Mouse (Mus musculus) T-helper 2 cell (primary cell): Measurements from ENCODE around the gene Rnf225.

Experiments
- in situ Hi-C: fragments of 300-600 bp; cut with MboI, MseI; formaldehyde crosslinking; loops from one replicate; pipeline ENCODE4 v1.15.1; 2025; ENCODE audit warnings: high pct_unique_total_duplicates

Gene Rnf225

GRCm38 (mm10) chr7:12927191-12927680 lies at the start of gene Rnf225:
TSS of gene Rnf225 (plus strand) at chr7:12927416.
- in situ Hi-C loops = no loop called here

- in situ Hi-C loops = loop anchor here (10.0 to 25.0 kb wide), 2 partner anchors 393 to 395 kb away; partner anchors contain the start of genes Lig1, Zfp606 and Zswim9
Measured at GRCm38 (mm10) chr7:12880036-12880435, 47.2 kb upstream of the Rnf225 start.

- in situ Hi-C loops = loop anchor here (10.0 to 25.0 kb wide), 2 partner anchors 393 to 394 kb away; partner anchors contain the start of genes Lig1, Zfp606 and Zswim9
Measured at GRCm38 (mm10) chr7:12880497-12880896, 46.7 kb upstream of the Rnf225 start.

DNA sequence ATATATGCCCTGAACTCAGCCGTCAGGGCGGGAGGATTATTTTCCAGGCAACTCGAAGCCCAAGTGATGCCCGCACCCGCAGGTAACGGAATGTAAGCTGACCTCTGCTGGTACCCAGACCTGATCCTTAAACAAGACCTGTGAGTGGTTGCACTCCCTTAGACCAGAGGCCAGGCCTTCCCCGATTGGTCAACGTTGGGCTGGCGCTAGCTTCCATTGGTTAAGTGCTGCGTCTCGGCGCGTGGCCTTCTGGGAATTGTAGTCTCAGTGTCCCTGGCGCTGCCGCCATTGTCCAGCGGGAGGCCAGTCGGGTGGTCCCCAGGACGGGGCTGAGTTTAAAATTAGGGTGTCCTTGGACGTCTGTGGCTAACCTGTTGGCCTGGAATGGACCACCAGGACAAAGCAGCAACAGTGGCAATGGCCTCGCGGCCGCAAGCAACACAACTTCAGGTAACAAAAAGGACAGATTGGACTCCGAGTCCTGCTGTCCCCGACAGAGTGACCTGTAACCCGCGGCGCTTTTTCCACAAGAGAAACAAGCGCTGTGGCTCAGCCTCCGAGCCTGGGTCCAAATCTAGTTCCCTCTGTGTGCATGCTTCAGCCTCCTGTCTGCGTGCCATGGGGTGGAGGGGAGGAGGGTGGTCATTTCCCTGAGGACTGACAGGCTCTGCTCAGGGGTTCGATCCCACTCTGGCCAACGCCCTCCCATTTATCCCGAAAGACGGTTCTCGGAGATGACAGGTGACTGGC lies 46.1 kb upstream of the Rnf225 start, which contains the start of gene Zfp128:
Zfp128 (plus strand) TSS at position 267 of the 750 bp plus-strand sequence.
- in situ Hi-C loops = loop anchor here (10.0 to 25.0 kb wide), 2 partner anchors 394 kb away; partner anchors contain the start of genes Lig1, Zfp606 and Zswim9

DNA sequence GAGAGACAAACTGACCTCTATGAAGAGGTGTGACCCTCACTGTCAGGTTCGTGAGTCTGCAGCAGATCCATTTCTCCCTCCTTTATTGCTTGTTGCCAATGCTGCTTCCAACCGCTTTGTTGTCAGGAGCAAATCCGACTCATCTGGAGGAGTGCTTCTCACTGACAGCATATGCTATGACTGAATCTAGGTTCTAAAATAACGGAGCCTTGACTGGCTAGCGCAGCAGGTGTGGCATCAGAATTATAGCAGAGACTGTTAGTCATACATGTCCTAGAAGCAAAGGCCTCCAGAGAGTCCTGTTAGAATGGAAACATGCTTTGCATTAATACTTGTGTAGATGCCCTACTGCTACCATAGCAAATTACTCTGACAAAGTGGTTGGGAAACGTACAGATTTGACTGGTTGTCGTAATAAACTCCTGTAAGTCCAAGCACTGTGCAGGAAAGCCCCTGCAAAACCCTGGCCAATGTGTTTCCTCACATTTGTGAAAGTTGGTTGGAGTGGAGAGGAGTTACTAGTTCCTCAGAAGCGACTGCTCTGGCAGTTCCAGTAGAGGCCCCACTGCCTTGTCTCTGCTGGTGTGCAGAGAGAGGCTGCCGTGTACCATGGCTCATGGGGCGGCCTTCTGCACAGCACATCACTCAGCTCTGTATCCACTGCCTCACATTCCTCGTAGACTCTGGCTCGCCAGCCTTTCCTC lies 40.5 kb upstream of the Rnf225 start:
- in situ Hi-C loops = loop anchor here (10.0 to 25.0 kb wide), 2 partner anchors 388 to 399 kb away; partner anchors contain the start of genes Lig1, Zfp606 and Zswim9

GRCm38 (mm10) chr7:12887585-12887984 lies 39.6 kb upstream of the Rnf225 start:
- in situ Hi-C loops = loop anchor here (10.0 to 25.0 kb wide), 2 partner anchors 387 to 400 kb away; partner anchors contain the start of genes Lig1, Zfp606 and Zswim9

DNA sequence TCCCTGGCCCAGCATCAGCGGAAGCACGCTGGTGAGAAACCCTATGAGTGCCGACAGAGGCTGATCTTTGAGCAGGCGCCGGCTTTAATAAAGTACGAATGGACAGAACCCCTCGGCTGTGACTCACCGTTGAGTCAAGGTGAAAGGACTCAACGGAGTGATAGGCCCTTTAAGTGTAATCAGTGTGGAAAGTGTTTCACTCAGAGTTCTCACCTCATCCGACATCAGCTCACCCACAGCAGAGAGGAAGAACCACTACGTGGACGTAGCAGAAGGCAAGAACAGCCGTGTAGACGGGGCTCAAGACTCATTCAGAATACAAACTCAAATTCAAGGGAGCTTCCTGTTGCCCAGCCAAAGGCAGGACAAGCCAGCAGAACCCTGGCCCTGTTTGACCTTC lies 36.3 kb upstream of the Rnf225 start:
- in situ Hi-C loops = loop anchor here (25.0 kb wide), 1 partner anchor 404 kb away; the partner anchor contains the start of gene Zfp606

- in situ Hi-C loops = loop anchor here (25.0 kb wide), 1 partner anchor 404 kb away; the partner anchor contains the start of gene Zfp606
Measured at GRCm38 (mm10) chr7:12891334-12891733, 35.9 kb upstream of the Rnf225 start.

DNA sequence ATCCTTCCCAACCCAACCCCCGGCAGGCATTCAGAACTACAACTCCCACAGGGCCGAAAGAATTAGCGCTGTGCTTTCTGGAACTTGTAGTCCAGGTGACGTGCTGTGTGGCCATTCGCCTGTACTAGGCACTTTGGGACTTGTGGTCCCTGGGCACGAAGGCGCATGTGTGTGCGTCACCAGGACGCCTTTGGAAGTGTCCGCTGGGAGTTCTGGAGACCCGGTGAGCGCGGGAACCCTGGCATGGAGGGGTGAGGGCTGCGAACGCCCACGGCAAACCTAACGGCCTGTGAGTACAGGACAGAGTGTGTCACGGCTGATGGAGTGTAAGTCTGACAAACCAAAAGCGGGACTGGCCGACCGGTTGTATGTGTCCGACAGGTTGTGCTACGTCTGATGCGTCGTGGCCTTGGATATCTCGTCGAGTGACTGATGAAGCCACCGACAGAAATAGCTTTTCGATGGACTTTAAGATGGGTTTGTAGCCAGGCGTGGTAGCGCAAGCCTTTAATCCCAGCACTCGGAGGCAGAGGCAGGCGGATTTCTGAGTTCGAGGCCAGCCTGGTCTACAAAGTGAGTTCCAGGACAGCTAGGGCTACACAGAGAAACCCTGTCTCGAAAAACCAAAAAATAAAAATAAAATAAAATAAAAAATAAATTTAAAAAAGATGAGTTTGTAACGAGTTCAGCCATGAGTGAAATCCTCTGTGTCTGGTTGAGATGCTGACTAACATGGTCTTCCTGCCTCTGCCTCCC lies 29.4 kb upstream of the Rnf225 start, which contains the start of gene Zscan22:
Zscan22 (plus strand) TSS at position 161 of the 756 bp plus-strand sequence.
- in situ Hi-C loops = loop anchor here (25.0 kb wide), 1 partner anchor 411 kb away; the partner anchor contains the start of gene Zfp606

DNA sequence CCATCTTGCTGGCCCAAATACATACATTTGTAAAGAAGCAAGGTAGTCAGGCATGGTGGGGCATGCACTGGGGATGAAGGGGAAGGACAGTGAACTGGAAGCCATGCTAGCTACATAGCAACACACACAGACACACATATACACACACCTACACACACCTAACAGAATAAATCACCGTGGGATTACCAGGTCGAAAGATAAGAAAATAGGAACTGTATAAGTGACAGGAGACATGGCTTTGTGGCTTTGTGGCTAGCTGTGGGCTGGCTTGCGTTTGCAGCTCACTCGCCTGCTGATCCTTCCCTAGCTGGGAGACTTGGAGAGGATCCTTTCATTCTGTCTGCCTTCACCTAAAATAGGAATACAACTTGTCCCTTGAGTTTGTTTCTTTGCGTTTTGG lies 25.7 kb upstream of the Rnf225 start:
- in situ Hi-C loops = no loop called here

DNA sequence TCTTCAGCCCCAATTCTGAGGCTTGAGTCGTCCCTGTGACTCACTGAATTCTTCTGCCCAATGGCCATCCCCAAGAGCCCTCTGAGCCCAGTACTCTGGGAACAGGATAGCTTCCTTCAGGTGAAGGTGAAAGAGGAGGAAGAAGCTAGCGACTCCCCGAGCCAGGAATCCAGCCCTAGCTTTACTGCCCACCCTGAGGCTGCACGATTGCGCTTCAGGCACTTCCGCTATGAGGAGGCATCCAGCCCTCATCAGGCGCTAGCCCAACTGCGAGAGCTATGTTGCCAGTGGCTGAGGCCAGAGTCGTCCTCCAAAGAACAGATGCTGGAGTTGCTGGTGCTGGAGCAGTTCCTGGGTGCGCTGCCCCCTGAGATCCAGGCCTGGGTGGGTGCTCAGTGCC lies 23.6 kb upstream of the Rnf225 start:
- in situ Hi-C loops = no loop called here

DNA sequence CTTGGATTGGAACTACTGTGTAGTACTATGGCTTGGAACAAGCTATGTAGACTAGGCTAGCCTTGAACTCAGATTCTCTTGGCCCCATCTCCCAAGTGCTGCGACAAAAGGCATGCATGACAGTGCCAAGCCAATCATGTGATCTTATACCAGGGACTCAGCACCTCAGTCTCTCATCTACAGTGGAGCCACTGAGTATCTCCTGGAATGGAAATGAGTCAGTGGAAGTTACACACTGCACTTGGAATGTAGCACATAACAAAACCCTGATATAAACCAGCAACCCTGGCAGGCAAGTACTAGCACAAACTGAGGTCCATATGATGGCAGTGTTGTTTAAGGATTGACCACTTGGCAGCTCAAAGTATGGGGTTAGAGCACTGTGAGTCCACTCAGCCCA lies 22.1 kb upstream of the Rnf225 start:
- in situ Hi-C loops = no loop called here

DNA sequence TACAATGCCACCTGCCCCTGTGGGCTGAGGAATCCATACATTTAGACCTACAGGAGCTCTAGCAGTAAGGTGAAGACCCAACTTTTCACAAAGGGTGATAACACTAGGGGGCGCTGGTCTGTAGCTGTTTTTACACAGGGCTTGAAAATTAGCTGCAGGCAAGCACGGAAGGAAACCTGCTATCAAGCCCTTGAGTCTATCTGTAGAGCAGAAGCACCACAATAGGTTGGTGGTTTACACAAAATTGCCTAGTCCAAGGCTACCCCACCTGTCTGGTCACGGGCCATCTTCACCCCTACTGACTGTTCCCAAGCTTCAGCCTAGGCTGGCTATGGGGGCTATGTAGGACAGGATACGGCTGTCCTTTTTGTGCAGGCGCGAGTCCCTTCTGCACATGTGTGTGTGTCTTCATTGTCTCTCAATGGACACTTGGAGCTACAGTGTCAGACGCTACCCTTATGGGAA lies 17.7 kb upstream of the Rnf225 start:
- in situ Hi-C loops = no loop called here

DNA sequence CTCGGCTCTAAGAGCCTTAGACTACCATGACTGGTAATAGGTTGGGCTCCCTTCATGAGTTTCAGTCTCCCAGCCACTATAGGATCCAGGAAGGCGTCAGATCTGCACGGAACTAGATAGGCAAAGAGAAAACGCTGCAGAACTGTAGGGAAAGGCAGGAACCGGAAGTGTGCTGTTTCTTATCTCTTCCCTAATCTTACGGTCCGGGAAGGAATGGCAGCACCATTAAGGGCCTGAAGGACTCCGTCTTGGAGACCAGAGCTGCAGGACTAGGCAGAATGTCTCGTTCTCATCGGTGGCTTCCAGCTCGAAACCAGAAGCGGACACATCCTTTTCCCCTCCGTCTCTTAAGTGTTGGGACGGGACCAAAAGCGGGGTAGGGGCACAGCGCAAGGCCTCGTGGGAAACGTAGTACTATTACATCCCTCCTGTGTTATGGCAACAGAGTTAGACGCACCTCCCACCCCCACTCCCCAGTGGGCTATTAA lies 17.0 kb upstream of the Rnf225 start:
- in situ Hi-C loops = no loop called here

DNA sequence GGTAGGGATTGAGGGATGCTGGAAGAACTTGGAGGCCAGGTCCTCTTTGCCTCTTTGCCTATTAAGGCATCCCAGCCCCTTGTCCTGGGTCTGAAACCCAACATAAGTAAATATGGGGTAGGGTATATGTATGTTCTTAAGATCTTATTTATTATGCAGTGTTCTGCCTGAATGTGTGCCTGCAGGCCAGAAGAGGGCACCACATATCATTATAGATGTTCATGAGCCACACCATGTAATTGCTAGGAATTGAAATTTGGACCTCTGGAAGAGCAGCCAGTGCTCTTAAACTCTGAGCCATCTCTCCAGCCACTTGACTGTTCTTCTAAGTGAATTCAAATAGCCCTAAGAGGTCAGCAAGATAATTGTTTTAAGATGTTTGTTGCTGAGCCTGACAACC lies 13.7 kb upstream of the Rnf225 start:
- in situ Hi-C loops = no loop called here

- in situ Hi-C loops = loop anchor here (5.0 kb wide), 1 partner anchor 57 kb away; the partner anchor contains the start of gene Zfp446
Measured at GRCm38 (mm10) chr7:12920495-12920894, 6.7 kb upstream of the Rnf225 start.

DNA sequence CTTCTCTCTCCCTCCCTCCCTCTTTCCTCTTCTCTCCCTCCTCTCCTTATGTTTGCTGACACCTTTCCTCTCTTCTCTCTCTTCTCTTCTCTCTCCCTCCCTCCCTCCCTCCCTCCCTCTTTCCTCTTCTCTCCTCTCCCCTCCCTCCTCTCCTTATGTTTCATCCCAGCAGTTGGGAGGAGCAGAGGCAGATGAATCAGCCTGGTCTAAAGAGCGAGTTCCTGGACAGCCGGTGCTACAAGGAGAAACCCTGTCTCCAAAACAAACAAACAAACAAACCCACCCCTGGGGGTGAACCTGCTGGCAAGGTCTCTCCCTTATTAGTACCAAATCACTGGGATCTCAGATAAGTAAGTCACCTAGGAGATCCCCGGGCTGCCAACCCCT lies 5.9 kb upstream of the Rnf225 start:
- in situ Hi-C loops = loop anchor here (5.0 kb wide), 1 partner anchor 56 kb away; the partner anchor contains the start of gene Zfp446

- in situ Hi-C loops = loop anchor here (5.0 kb wide), 1 partner anchor 55 kb away; the partner anchor contains the start of gene Zfp446
Measured at GRCm38 (mm10) chr7:12921705-12922465, 5.3 kb upstream of the Rnf225 start, which contains the start of gene Rps5. TSS of gene Rps5 (plus strand) at chr7:12922290.

GRCm38 (mm10) chr7:12922729-12923128 lies 4.5 kb upstream of the Rnf225 start:
- in situ Hi-C loops = loop anchor here (5.0 kb wide), 1 partner anchor 55 kb away; the partner anchor contains the start of gene Zfp446

GRCm38 (mm10) chr7:12926316-12926715 lies 900 bp upstream of the Rnf225 start:
- in situ Hi-C loops = no loop called here
